Mouse (Mus musculus): ENCODE results near the gene Tango2.

Tango2 gene

GRCm38 (mm10) chr16:18383045-18383726 lies 35.3 kb upstream of the Tango2 start:
- DNase-seq: peak; percentile 56 to 61

- no peak for DNase-seq
Observed at GRCm38 (mm10) chr16:18381621-18382258, 33.8 kb upstream of the Tango2 start.

GRCm38 (mm10) chr16:18380495-18381063 lies 32.7 kb upstream of the Tango2 start:
- peak; percentile 59 to 60 for DNase-seq

- no peak for DNase-seq
Observed at GRCm38 (mm10) chr16:18379338-18380001, 31.6 kb upstream of the Tango2 start.

- DNase-seq: no peak
Observed at GRCm38 (mm10) chr16:18378489-18378888, 30.6 kb upstream of the Tango2 start.

- no peak for DNase-seq
Observed at GRCm38 (mm10) chr16:18377203-18377602, 29.3 kb upstream of the Tango2 start.

- DNase-seq: no peak
Observed at GRCm38 (mm10) chr16:18376297-18376954, 28.5 kb upstream of the Tango2 start.

GRCm38 (mm10) chr16:18373632-18374031 lies 25.7 kb upstream of the Tango2 start:
- DNase-seq: no peak

- DNase-seq: no peak
Observed at GRCm38 (mm10) chr16:18370197-18370596, 22.3 kb upstream of the Tango2 start.

- no peak for DNase-seq
Observed at GRCm38 (mm10) chr16:18366849-18367248, 18.9 kb upstream of the Tango2 start.

- no peak for DNase-seq
Observed at GRCm38 (mm10) chr16:18362948-18363347, 15.0 kb upstream of the Tango2 start.

- peak; percentile 66 to 75 for DNase-seq
Observed at GRCm38 (mm10) chr16:18360151-18360805, 12.4 kb upstream of the Tango2 start.

GRCm38 (mm10) chr16:18357977-18358376 lies 10.1 kb upstream of the Tango2 start:
- no peak for DNase-seq

- peak in 1 of 2 experiments; percentile 29 for DNase-seq
Observed at GRCm38 (mm10) chr16:18356961-18357360, 9.1 kb upstream of the Tango2 start.

GRCm38 (mm10) chr16:18353106-18353505 lies 5.2 kb upstream of the Tango2 start:
- DNase-seq: peak in 1 of 2 experiments; percentile 20

- peak; percentile 76 to 85 for DNase-seq
Observed at GRCm38 (mm10) chr16:18351313-18352055, 3.6 kb upstream of the Tango2 start.

GRCm38 (mm10) chr16:18349761-18350325 lies 1.9 kb upstream of the Tango2 start:
- DNase-seq: peak in 1 of 2 experiments; percentile 37

- peak in 1 of 2 experiments; percentile 70 for DNase-seq
Observed at GRCm38 (mm10) chr16:18348601-18349175, 785 bp upstream of the Tango2 start.

- peak; percentile 93 to 96 for DNase-seq
Observed at GRCm38 (mm10) chr16:18345243-18345642, 2.7 kb downstream of the Tango2 start.

GRCm38 (mm10) chr16:18343778-18344177 lies 4.1 kb downstream of the Tango2 start:
- DNase-seq: peak; percentile 96 to 98
